In the genomic region with DNA sequence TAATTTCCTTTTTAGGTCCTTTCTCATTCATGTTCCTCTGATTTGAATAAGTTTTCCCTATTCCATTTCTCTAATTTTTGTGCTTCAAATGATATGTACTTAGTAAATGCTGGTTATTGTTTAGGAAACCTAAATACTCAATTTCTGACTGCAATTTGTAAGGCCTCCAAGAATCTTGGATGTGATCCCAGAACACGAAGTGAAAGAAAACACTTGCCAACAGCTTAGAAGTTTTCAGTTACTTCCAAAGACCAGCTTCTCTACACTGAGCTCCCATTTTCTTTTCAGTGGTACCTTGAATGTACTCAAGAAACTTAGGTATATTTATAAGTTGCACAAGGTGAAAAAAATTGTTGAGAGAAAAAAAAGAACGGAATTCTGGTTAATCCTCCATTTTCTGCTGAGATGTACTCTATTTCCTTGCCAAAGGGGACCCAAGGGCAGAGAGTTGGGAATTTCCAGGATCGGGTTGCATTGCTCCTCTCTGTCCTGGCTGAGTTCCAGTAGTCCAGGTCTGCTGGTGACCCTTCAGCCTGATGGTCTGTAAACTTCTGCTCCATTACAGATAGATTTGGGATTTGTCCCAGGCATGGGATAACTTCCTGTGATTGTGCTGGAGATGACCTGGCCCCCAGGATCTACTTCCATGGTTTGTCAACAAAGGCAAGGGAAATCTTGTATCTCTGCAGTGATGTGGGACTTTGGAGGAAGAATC, we compare ENCODE assay signal across 9 mouse cellular contexts. TPM values are rescaled to one million over a fixed set of nuclear protein-coding genes. Genes with fewer than 3 reads are reported as not detected.
DNase-seq lines count a peak whose midpoint lies in the region; ATAC-seq and TF ChIP-seq lines count a peak whose summit lies in the region.
"Had no signal": no experiment of that assay in that cellular context is flagged by ENCODE, and none has a peak within 500 bp of the region (broad histone marks: within the 10 kb centered on the region; RNA-seq: fewer than 3 reads in every experiment).

No protein-coding gene starts in this region.

- H3K36me3 ChIP-seq in heart, postnatal 0 days (replicated peaks; ENCODE audit: control insufficient read depth, insufficient read depth, low read length): no peaks in the 10 kb centered on the region

- TF ChIP-seq CTCF in heart, postnatal 0 days (IDR thresholded peaks at IDR 0.05; ENCODE audit: low read depth): no peak

- H3K4me2 ChIP-seq in heart, postnatal 0 days (ENCODE audit: low read depth, low read length): peak overlapping the region; percentile 38; the same call in 1 of the 2 replicates

- 0 out of 2 replicates have a peak overlapping the region, but pooled peaks have one; percentile 4 for H3K4me3 ChIP-seq in heart, postnatal 0 days (ENCODE audit: low read depth, low read length)

- ATAC-seq in heart, postnatal 0 days (ENCODE audit: insufficient read depth, low read depth): 0 out of 2 replicates have a peak, but pooled peaks have one; percentile 39
- no peak for ATAC-seq in monocyte, adult 5-6 weeks (replicated peaks; ENCODE audit: insufficient number of reproducible peaks, low FRiP score, low TSS enrichment, poor library complexity, severe bottlenecking)

- 32% methylated on average over 3 of the region's 3 CpGs for WGBS in heart, postnatal 0 days

- H3K4me1 ChIP-seq in heart, postnatal 0 days (ENCODE audit: control insufficient read depth, insufficient read depth): no peaks in the 10 kb centered on the region

- H3K27me3 ChIP-seq in heart, postnatal 0 days (ENCODE audit: control insufficient read depth, insufficient read depth, low read length): no peaks in the 10 kb centered on the region

- H3K9me3 ChIP-seq in heart, postnatal 0 days (replicated peaks; ENCODE audit: control insufficient read depth, low read length): no peaks in the 10 kb centered on the region

- peak; percentile 1 to 5 for DNase-seq in left cerebral cortex, postnatal 14 days (ENCODE audit: low spot score in 2 of 2)
- no peak for DNase-seq in left cerebral cortex, adult 9 months (ENCODE audit: low spot score in 2 of 2)
- peak; percentile 2 for DNase-seq in adrenal gland, postnatal 25 days
- DNase-seq in heart, postnatal 0 days (ENCODE audit: low spot score): peak; percentile 34
- DNase-seq in lung, postnatal 14 days: peak; percentile 22
- DNase-seq in yolk sac, embryonic 10.5 days (ENCODE audit: low spot score): no peak
- DNase-seq in urinary bladder, adult 2 months (ENCODE audit: low spot score): no peak
- DNase-seq: spleen, adult 18-20 months had no signal

- TF ChIP-seq EP300 in heart, postnatal 0 days (IDR thresholded peaks at IDR 0.05; ENCODE audit: low read depth): 0 out of 2 replicates have a peak, but pooled peaks have one; percentile 16

- peak overlapping the region; percentile 48 for H3K27ac ChIP-seq in heart, postnatal 0 days (ENCODE audit: low read depth)

- no peak overlapping the region for H3K9ac ChIP-seq in heart, postnatal 0 days (replicated peaks; ENCODE audit: low read depth, low read length)

- intact Hi-C loops in left cerebral cortex, postnatal 14 days (cut with DNase I): no loop called here

RNA-seq across cellular contexts. Expression of a gene that starts 38.2 kb away (rescaled TPM):
- total RNA-seq in left cerebral cortex, postnatal 14 days (2021): 1 to 10 TPM; 1.8 to 2.4 TPM
- 1.8 and 2.8 TPM in 2 replicates for total RNA-seq in adrenal gland, postnatal 25 days (2021)
- total RNA-seq in heart, postnatal 0 days (2014; rRNA removed; ENCODE audit: low replicate concordance): 3.8 and 4.6 TPM in 2 replicates
- 2.7 and 3.1 TPM in 2 replicates for polyA plus RNA-seq in heart, postnatal 0 days (2015; fragmentation: Nextera tagmentation; extraction: Ambion mirVana)
- total RNA-seq in monocyte, adult 5-6 weeks (2017): 13.7 to 36.8 TPM (median 15.5 TPM) in 3 replicates
- 1.3 and 1.7 TPM in 2 replicates for polyA plus RNA-seq in urinary bladder, adult 2 months (2012; rRNA removed)

RNA-seq across cellular contexts. Expression of a gene that starts 48.6 kb away (rescaled TPM):
- total RNA-seq in left cerebral cortex, postnatal 14 days (2021): 10 to 100 TPM; 23.4 to 24.9 TPM
- 47.0 and 47.3 TPM in 2 replicates for total RNA-seq in adrenal gland, postnatal 25 days (2021)
- 10.5 and 22.8 TPM in 2 replicates for total RNA-seq in heart, postnatal 0 days (2014; rRNA removed; ENCODE audit: low replicate concordance)
- polyA plus RNA-seq in heart, postnatal 0 days (2015; fragmentation: Nextera tagmentation; extraction: Ambion mirVana): 39.4 and 44.8 TPM in 2 replicates
- 50.5 to 74.7 TPM (median 72.4 TPM) in 3 replicates for total RNA-seq in monocyte, adult 5-6 weeks (2017)
- 26.4 and 28.9 TPM in 2 replicates for polyA plus RNA-seq in urinary bladder, adult 2 months (2012; rRNA removed)

Comparison
In these comparisons a context has a peak if more than half of its experiments do, and no peak if none do; other contexts are left out.
1. DNase-seq: peak in left cerebral cortex, postnatal 14 days (2 of 2), adrenal gland, postnatal 25 days (single experiment), heart, postnatal 0 days (single experiment) and lung, postnatal 14 days (single experiment); none in left cerebral cortex, adult 9 months (0 of 2), yolk sac, embryonic 10.5 days (single experiment) and urinary bladder, adult 2 months (single experiment).